ENCODE assay signal across 24 mouse cellular contexts in genomic region chr9:77278055-77278454, GRCm38 (mm10).
DNase-seq lines count a peak whose midpoint lies in the region; TF ChIP-seq lines count a peak whose summit lies in the region.
"Had no signal": no experiment of that assay in that cellular context is flagged by ENCODE, and none has a peak within 500 bp of the region (broad histone marks: within the 10 kb centered on the region; RNA-seq: fewer than 3 reads in every experiment).

No protein-coding gene starts in this region.

- peaks cover 6% of the 10 kb centered on the region for H3K4me1 ChIP-seq in cortical plate, adult 2 months (ENCODE audit: control insufficient read depth, insufficient read depth, low read length)
- H3K4me1 ChIP-seq: embryonic facial prominence, embryonic 13.5 days; liver, embryonic 13.5 days had no signal

- TF ChIP-seq POLR2A in cortical plate, adult 2 months (IDR thresholded peaks at IDR 0.05; ENCODE audit: extremely low read depth, insufficient read depth, low read length): no peak

- intact Hi-C loops in left cerebral cortex, adult 2 months (cut with DNase I): loop anchor here (5.0 kb wide), 1 partner anchor 64 kb away; no protein-coding TSS in a partner anchor

- no peak for TF ChIP-seq CTCF in left cerebral cortex, adult 2 months (IDR thresholded peaks at IDR 0.05)
- no peak for TF ChIP-seq CTCF in cortical plate, adult 2 months (IDR thresholded peaks at IDR 0.05; ENCODE audit: extremely low read depth, insufficient read depth, low read length)

- peak overlapping the region; percentile 80 for H3K27ac ChIP-seq in left cerebral cortex, adult 2 months
- H3K27ac ChIP-seq in cortical plate, adult 2 months (ENCODE audit: insufficient read depth, low read length): peak overlapping the region; percentile 6
- H3K27ac ChIP-seq: embryonic facial prominence, embryonic 13.5 days; hindbrain, embryonic 10.5 days; intestine, embryonic 15.5 days; liver, embryonic 13.5 days; stomach, postnatal 0 days had no signal

- peak; percentile 28 to 34 for DNase-seq in gastrocnemius, adult 8-10 months (ENCODE audit: low spot score in 2 of 2)
- no peak for DNase-seq in gastrocnemius, postnatal 10 days
- DNase-seq in left cerebral cortex, adult 2 months (ENCODE audit: extremely low spot score in 1 of 2, low spot score in 2 of 2): no peak
- no peak for DNase-seq in left cerebral cortex, adult 18-20 months (ENCODE audit: low spot score in 2 of 2)
- DNase-seq in gonadal fat pad, adult 2 months (ENCODE audit: low read depth): peak; percentile 75
- DNase-seq in urinary bladder, adult 2 months (ENCODE audit: low spot score): no peak
- DNase-seq: B cell, adult 2 months; cerebellum, adult 2 months; cerebellum, postnatal 25 days; embryo, embryonic 11 days; kidney, adult 9 months; kidney, postnatal 36 days; liver, embryonic 13.5 days; lung, adult 2 months; lung, postnatal 14 days; thymus, adult 2 months; thymus, postnatal 4 days had no signal

- no peak overlapping the region for H3K4me3 ChIP-seq in left cerebral cortex, adult 2 months
- H3K4me3 ChIP-seq in cortical plate, adult 2 months (ENCODE audit: insufficient read depth, low read length): no peak overlapping the region
- H3K4me3 ChIP-seq: embryonic facial prominence, embryonic 13.5 days; erythroblast, embryonic 14.5 days; forebrain, embryonic 13.5 days; hindbrain, embryonic 10.5 days; intestine, embryonic 15.5 days; liver, embryonic 13.5 days had no signal

Comparison
In these comparisons a context has a peak if more than half of its experiments do, and no peak if none do; other contexts are left out.
1. DNase-seq: peak in gastrocnemius, adult 8-10 months (2 of 2) and gonadal fat pad, adult 2 months (single experiment); none in gastrocnemius, postnatal 10 days (single experiment), left cerebral cortex, adult 2 months (0 of 2), left cerebral cortex, adult 18-20 months (0 of 2) and urinary bladder, adult 2 months (single experiment).